Mouse (Mus musculus) heart, adult 2 months (tissue): Measurements from ENCODE around the gene Agtrap.

ENCODE experiments used
- CTCF ChIP-seq: fragments of 200-600 bp; IDR thresholded peaks from 2 replicates; pipeline ENCODE4 v1.8.1; 2022; ENCODE audit warnings: antibody characterized with exemption, mild to moderate bottlenecking, moderate library complexity
- EP300 ChIP-seq: fragments of 200-500 bp; IDR thresholded peaks from 2 replicates; pipeline ENCODE4 v1.6.1; 2011; ENCODE audit warnings: low read depth, low read length, control low read depth; ENCODE audit not compliant: insufficient read depth
- POLR2A ChIP-seq: fragments of 200-500 bp; IDR thresholded peaks from 2 replicates; pipeline ENCODE4 v1.6.1; 2011; ENCODE audit warnings: mild to moderate bottlenecking, low read depth, low read length, control low read depth; ENCODE audit not compliant: insufficient read depth

- TF ChIP-seq CTCF (no peak), EP300 (no peak), POLR2A (no peak)
Observed at GRCm38 (mm10) chr4:148035440-148035839, 52.4 kb downstream of the Agtrap start.
